Mouse (Mus musculus): Measurements from ENCODE around the gene Tmem86b. TPM values are rescaled to one million over a fixed set of nuclear protein-coding genes. Genes with fewer than 3 reads are reported as not detected.

The Tmem86b gene
- polyA plus RNA-seq, 1 experiment: 31.9 TPM

- 33% methylated on average over 5 of the region's 5 CpGs for WGBS
- H3K4me3 ChIP-seq (ENCODE audit: extremely low read depth, insufficient read depth, insufficient read length): no peak overlapping the region
- no peak for DNase-seq (ENCODE audit: low read depth in 1 of 2, low spot score in 2 of 2)
- peaks cover 49% of the 10 kb centered on the region for H3K4me1 ChIP-seq (ENCODE audit: control insufficient read depth, insufficient read depth, insufficient read length)
- H3K27me3 ChIP-seq (ENCODE audit: control insufficient read depth, insufficient read depth, low read length): no peaks in the 10 kb centered on the region
- no peak for TF ChIP-seq POLR2A (IDR thresholded peaks at IDR 0.05; ENCODE audit: low read depth, low read length)
- TF ChIP-seq CTCF (IDR thresholded peaks at IDR 0.05; ENCODE audit: extremely low read depth, insufficient read depth, insufficient read length, insufficient replicate concordance): no peak
- no peaks in the 10 kb centered on the region for H3K36me3 ChIP-seq (ENCODE audit: control insufficient read depth, insufficient read depth, low read length)
- H3K27ac ChIP-seq (ENCODE audit: insufficient read depth, low read length): peak overlapping the region; percentile 96
Observed at GRCm38 (mm10) chr7:4652726-4653125, 21.5 kb upstream of the Tmem86b start.

DNA sequence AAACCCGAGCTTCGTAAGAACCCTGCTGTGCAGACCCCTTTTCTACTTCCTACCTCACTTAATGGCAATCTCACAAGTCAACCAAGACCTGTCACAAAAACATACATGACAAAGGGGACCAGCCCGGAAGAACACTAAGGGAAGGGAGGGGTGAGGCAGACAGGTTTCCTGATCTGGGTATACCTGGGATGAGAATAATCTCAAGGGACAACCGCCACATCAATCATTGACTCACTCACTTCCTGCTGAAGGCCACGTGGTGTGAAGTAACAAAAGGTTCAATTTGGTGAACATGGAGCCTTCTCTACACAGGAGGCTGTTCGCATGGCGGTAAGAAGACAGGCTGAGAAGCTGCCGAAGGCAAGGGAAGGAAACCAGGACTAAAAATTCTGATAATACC, 20.4 kb upstream of the Tmem86b start:
- WGBS: 13% methylated on average over 8 of the region's 8 CpGs
- H3K36me3 ChIP-seq (ENCODE audit: control insufficient read depth, insufficient read depth, low read length): 0 out of 2 replicates have a peak, but pooled peaks cover under 1% of the 10 kb centered on the region
- no peak for TF ChIP-seq CTCF (IDR thresholded peaks at IDR 0.05; ENCODE audit: extremely low read depth, insufficient read depth, insufficient read length, insufficient replicate concordance)
- H3K4me1 ChIP-seq (ENCODE audit: control insufficient read depth, insufficient read depth, insufficient read length): peaks cover 51% of the 10 kb centered on the region
- peak overlapping the region; percentile 74 for H3K27ac ChIP-seq (ENCODE audit: insufficient read depth, low read length)
- peak; percentile 39 to 48 for DNase-seq (ENCODE audit: low read depth in 1 of 2, low spot score in 2 of 2)
- H3K4me3 ChIP-seq (ENCODE audit: extremely low read depth, insufficient read depth, insufficient read length): peak overlapping the region; percentile 6; the same call in 1 of the 2 replicates
- no peaks in the 10 kb centered on the region for H3K27me3 ChIP-seq (ENCODE audit: control insufficient read depth, insufficient read depth, low read length)

DNA sequence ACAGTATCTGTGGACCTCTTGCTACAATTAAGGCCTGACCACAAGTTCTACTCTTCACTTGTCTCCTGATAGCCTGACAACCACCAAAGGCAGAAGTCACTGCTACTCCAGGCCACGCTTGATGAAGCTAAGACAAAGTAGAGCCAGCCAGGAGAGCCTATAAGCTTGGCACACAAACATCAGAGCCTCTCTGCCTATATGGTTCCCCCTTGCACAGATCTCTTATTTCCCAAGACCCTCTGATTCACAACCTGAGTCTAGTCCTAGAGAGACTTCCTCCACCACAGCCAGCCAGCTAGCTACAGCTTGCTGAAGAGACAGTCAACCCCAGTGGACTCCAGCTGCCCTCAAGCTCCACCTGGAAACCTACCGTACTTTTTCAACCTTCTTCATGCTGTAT, 16.8 kb upstream of the Tmem86b start:
- H3K36me3 ChIP-seq (ENCODE audit: control insufficient read depth, insufficient read depth, low read length): peaks cover 27% of the 10 kb centered on the region
- 69% methylated on average over 2 of the region's 2 CpGs for WGBS

GRCm38 (mm10) chr7:4647291-4647690, 16.1 kb upstream of the Tmem86b start:
- TF ChIP-seq POLR2A (IDR thresholded peaks at IDR 0.05; ENCODE audit: low read depth, low read length) (no peak), CTCF (IDR thresholded peaks at IDR 0.05; ENCODE audit: extremely low read depth, insufficient read depth, insufficient read length, insufficient replicate concordance) (no peak)
- DNase-seq (ENCODE audit: low read depth in 1 of 2, low spot score in 2 of 2): peak; percentile 41 to 59
- no peak overlapping the region for H3K4me3 ChIP-seq (ENCODE audit: extremely low read depth, insufficient read depth, insufficient read length)
- H3K27ac ChIP-seq (ENCODE audit: insufficient read depth, low read length): no peak overlapping the region
- peaks cover 32% of the 10 kb centered on the region for H3K36me3 ChIP-seq (ENCODE audit: control insufficient read depth, insufficient read depth, low read length)
- WGBS: 22% methylated on average over 6 of the region's 6 CpGs
- H3K4me1 ChIP-seq (ENCODE audit: control insufficient read depth, insufficient read depth, insufficient read length): peaks cover 22% of the 10 kb centered on the region
- H3K27me3 ChIP-seq (ENCODE audit: control insufficient read depth, insufficient read depth, low read length): no peaks in the 10 kb centered on the region

More for the DNA sequence above, 16.8 kb upstream of the Tmem86b start:
- H3K4me1 ChIP-seq (ENCODE audit: control insufficient read depth, insufficient read depth, insufficient read length): peaks cover 29% of the 10 kb centered on the region
- no peak overlapping the region for H3K4me3 ChIP-seq (ENCODE audit: extremely low read depth, insufficient read depth, insufficient read length)
- no peaks in the 10 kb centered on the region for H3K27me3 ChIP-seq (ENCODE audit: control insufficient read depth, insufficient read depth, low read length)
- peak overlapping the region; percentile 11; the same call in 1 of the 2 replicates for H3K27ac ChIP-seq (ENCODE audit: insufficient read depth, low read length)
- no peak for DNase-seq (ENCODE audit: low read depth in 1 of 2, low spot score in 2 of 2)
- TF ChIP-seq POLR2A (IDR thresholded peaks at IDR 0.05; ENCODE audit: low read depth, low read length) (no peak), CTCF (IDR thresholded peaks at IDR 0.05; ENCODE audit: extremely low read depth, insufficient read depth, insufficient read length, insufficient replicate concordance) (no peak)

DNA sequence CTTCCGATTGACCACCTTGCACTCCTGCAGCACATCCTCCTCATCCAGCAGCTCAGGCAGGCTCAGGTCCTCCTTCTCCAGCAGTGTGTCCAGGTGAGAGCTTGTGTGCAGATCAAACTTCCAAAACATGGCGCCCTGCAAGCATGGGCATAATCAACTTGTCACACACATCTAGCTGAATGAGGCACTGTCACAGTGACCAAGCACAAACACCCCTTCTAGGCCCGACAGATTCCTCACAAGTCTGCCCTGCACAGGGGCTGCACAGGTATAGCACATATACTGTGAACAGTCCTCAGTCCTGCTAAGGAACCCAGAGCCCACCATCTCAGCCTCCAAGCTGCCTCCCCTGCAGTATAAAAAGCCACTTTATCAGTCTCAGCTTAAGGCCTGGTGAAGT, 15.6 kb upstream of the Tmem86b start:
- Histone ChIP-seq H3K4me1 (ENCODE audit: control insufficient read depth, insufficient read depth, insufficient read length) (peaks cover 21% of the 10 kb centered on the region; the same call in 1 of the 2 replicates), H3K4me3 (ENCODE audit: extremely low read depth, insufficient read depth, insufficient read length) (no peak overlapping the region), H3K27ac (ENCODE audit: insufficient read depth, low read length) (no peak overlapping the region), H3K36me3 (ENCODE audit: control insufficient read depth, insufficient read depth, low read length) (peaks cover 37% of the 10 kb centered on the region), H3K27me3 (ENCODE audit: control insufficient read depth, insufficient read depth, low read length) (no peaks in the 10 kb centered on the region)
- no peak for TF ChIP-seq POLR2A (IDR thresholded peaks at IDR 0.05; ENCODE audit: low read depth, low read length)
- no peak for TF ChIP-seq CTCF (IDR thresholded peaks at IDR 0.05; ENCODE audit: extremely low read depth, insufficient read depth, insufficient read length, insufficient replicate concordance)
- 84% methylated on average over 3 of the region's 3 CpGs for WGBS
- DNase-seq (ENCODE audit: low read depth in 1 of 2, low spot score in 2 of 2): no peak

- Histone ChIP-seq H3K4me3 (ENCODE audit: extremely low read depth, insufficient read depth, insufficient read length) (no peak overlapping the region), H3K36me3 (ENCODE audit: control insufficient read depth, insufficient read depth, low read length) (peaks cover 61% of the 10 kb centered on the region), H3K27ac (ENCODE audit: insufficient read depth, low read length) (no peak overlapping the region), H3K4me1 (ENCODE audit: control insufficient read depth, insufficient read depth, insufficient read length) (peaks cover 13% of the 10 kb centered on the region; the same call in 1 of the 2 replicates), H3K27me3 (ENCODE audit: control insufficient read depth, insufficient read depth, low read length) (no peaks in the 10 kb centered on the region)
- DNase-seq (ENCODE audit: low read depth in 1 of 2, low spot score in 2 of 2): no peak
- TF ChIP-seq CTCF (IDR thresholded peaks at IDR 0.05; ENCODE audit: extremely low read depth, insufficient read depth, insufficient read length, insufficient replicate concordance) (no peak), POLR2A (IDR thresholded peaks at IDR 0.05; ENCODE audit: low read depth, low read length) (no peak)
- 51% methylated on average over 6 of the region's 6 CpGs for WGBS
Observed at GRCm38 (mm10) chr7:4643225-4643624, 12.0 kb upstream of the Tmem86b start.

- H3K27ac ChIP-seq (ENCODE audit: insufficient read depth, low read length): no peak overlapping the region
- peaks cover 4% of the 10 kb centered on the region; the same call in 1 of the 2 replicates for H3K4me1 ChIP-seq (ENCODE audit: control insufficient read depth, insufficient read depth, insufficient read length)
- H3K36me3 ChIP-seq (ENCODE audit: control insufficient read depth, insufficient read depth, low read length): peaks cover 61% of the 10 kb centered on the region
- TF ChIP-seq CTCF (IDR thresholded peaks at IDR 0.05; ENCODE audit: extremely low read depth, insufficient read depth, insufficient read length, insufficient replicate concordance) (no peak), POLR2A (IDR thresholded peaks at IDR 0.05; ENCODE audit: low read depth, low read length) (no peak)
- H3K4me3 ChIP-seq (ENCODE audit: extremely low read depth, insufficient read depth, insufficient read length): no peak overlapping the region
- 91% methylated on average over 7 of the region's 7 CpGs for WGBS
- H3K27me3 ChIP-seq (ENCODE audit: control insufficient read depth, insufficient read depth, low read length): no peaks in the 10 kb centered on the region
- DNase-seq (ENCODE audit: low read depth in 1 of 2, low spot score in 2 of 2): no peak
Observed at GRCm38 (mm10) chr7:4641956-4642355, 10.7 kb upstream of the Tmem86b start.

Measured in spleen, adult 2 months (tissue).